Mouse (Mus musculus) adrenal gland, adult (tissue): ENCODE results near the gene Epn1.
A peak's percentile ranks its signal among the peaks of the same experiment; 100 is the strongest.

Experiments
- DNase-seq, 2 experiments: peaks; one replicate each; pipeline ENCODE4 v3.0.0; 2022 to 2023; ENCODE audit warnings: low spot score in 1 of 2; ENCODE audit not compliant: inconsistent age in 2 of 2

Gene Epn1

DNA sequence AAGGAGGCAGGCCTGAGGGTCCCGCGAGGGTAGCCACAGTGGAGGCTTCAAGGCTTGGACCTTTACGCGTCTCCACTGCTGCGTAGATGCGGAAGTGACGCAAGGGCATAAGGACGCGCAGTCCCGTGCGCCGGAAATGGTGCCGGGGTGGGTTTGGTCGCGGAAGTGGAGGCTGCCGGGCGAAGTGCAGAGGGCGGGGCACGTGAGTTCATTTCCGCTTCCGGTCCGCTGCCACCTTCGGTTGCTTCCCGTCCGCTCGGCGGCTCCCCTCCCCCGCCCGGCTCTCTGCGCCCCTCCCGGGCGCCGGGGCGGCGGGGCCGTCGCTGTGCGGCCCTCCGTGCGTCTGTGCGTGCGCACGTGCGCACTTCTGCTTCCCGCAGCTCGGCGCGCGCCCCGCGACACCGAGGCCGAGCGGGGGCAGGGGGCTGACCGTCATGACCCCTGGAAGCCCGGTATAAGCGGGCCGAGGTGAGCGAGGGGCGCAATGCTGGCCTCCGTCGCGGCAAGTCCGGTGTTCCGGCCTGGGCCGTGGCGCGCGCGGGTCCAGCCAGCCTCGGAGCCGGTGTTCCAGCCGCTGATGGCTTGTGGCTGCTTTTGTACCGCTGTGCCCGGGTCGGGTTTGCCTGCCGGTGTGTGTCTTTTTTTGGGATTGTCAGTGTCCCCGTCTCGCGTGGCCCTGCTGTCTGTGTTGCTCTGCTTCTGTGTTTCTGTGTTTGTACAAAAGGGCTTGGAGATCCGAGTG lies at the start of gene Epn1:
Epn1 (plus strand) TSS at position 226 of the 742 bp plus-strand sequence.
- peak; percentile 98 for DNase-seq

GRCm38 (mm10) chr7:5030554-5031275 lies 49.3 kb upstream of the Epn1 start:
- DNase-seq, result no peak

- no peak for DNase-seq
These were observed 48.5 kb upstream of the Epn1 start for GRCm38 (mm10) chr7:5031496-5031895.

DNA sequence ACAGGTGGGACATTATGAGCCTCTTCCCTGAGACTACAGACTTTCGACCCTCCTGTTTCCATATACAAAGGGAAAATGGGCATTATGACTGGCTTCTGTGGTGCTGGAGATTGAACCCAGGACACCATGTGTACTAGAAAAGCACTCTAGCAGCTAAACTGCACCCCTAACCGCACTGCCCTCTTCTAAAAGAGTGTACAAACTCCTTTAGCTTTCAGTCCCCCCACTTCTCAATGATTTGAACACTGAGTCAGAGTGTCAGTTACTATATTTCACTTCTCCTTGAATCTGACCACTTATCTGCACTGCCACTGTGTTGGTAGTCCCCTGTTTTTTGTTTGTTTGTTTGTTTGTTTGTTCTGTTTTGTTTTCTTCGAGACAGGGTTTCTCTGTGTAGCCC lies 46.2 kb upstream of the Epn1 start, which contains the start of gene 4632433K11Rik:
4632433K11Rik (plus strand) TSS at position 301 of the 400 bp plus-strand sequence.
- no peak for DNase-seq

- no peak for DNase-seq
These were observed 44.4 kb upstream of the Epn1 start for GRCm38 (mm10) chr7:5035628-5036027.

DNA sequence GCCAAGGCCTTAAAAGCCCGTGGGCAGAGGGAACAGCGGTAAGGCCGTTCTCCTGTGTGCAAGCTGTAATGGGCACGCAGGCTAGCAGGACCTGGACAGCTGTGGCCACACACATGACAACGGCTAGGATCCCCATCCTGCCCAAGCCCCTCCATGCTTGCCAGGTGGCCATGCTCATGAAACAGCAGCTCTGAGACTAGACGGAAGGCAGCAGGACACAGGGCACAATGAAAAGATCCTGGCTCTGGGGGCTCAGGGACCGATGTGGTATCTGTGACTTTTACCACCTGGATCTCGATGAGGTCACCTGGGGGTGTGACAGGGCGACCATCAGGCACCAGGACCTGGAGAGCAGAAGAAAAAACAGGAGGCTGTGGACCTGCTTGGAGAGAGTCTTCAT lies 43.9 kb upstream of the Epn1 start:
- no peak for DNase-seq

- DNase-seq, result no peak
These were observed 43.0 kb upstream of the Epn1 start for GRCm38 (mm10) chr7:5037026-5037425.

GRCm38 (mm10) chr7:5037467-5037866 lies 42.6 kb upstream of the Epn1 start:
- no peak for DNase-seq

DNA sequence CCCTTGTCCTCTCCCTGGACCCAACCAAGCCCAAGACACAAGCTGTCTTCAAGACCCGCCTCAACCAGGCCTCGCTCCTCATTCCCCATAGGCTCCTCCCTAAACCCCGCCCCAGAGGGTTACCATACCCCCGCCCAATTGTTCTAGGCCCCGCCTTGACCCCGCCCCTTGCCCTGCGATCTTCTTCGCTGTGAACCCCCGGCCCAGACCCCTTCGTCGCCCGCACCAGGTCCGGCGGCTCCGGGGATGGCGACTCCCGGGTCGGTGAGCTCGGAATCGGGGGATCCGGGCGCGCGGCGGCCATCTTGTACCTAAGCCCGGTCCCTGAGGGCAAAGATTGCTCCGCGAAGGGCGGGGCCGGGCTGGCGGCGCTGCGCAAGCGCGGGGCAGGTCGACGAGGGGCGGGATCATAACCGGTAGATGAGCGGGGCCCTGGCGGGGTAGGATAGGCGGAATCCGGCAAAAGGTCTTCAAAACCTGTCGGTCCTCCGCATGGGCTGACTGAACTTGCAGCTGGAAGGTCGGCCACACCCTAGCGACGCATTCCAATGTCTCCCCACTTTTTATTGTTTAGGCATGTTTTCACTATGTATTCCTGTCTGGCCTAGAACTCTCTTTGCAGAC lies 41.8 kb upstream of the Epn1 start, which contains the start of gene Zfp784:
Zfp784 (minus strand) TSS at position 338 of the 624 bp plus-strand sequence.
- DNase-seq, result peak; percentile 96 to 99

GRCm38 (mm10) chr7:5038940-5039339 lies 41.1 kb upstream of the Epn1 start:
- DNase-seq, result no peak

- no peak for DNase-seq
These were observed 35.1 kb upstream of the Epn1 start for GRCm38 (mm10) chr7:5044981-5045380.

DNA sequence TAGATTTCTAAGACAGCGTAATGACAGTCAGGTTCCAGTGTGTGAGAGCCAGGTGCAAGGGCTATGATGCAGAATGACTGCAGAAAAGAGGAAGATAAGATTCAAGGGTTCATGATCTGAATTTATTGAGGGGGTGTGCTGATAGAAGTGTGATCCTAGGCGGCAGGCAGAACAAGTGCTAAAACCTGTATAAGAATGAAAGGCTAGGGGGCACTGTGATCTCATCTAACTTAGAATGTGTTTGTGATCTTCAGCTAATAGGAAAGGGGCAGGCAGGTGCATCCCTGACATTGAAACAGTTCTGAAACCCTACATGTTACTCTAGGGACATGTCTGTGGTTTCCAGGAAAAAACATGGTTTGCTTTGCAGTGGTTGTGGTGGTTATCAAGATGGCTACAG lies 33.9 kb upstream of the Epn1 start:
- DNase-seq, result no peak

GRCm38 (mm10) chr7:5047313-5047712 lies 32.7 kb upstream of the Epn1 start:
- DNase-seq, result peak in 1 of 2 experiments; percentile 81

GRCm38 (mm10) chr7:5051193-5052192 lies 28.5 kb upstream of the Epn1 start, which contains the start of gene Zfp580:
Gene Zfp580, plus strand, starts transcription at chr7:5051538.
- peak; percentile 83 to 95 for DNase-seq

DNA sequence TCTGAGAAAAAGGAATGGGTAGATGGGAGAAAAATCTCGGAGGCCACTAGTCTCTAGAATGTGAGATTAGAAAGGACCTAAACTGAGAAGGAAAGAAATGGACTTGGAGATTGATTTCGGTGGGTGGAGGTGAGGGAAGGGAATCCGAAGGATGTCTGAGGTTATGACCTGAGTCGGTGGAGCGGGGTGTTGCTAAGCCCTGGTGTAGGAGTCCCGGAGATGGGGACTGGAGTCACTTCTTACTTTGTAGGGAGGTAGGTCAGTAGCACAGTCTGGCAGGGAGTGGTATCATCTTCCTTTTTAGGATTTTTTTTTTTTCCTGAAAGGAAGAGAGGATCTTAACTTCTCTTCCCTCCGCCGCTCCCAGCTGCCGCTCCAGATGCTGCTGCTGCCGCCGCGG lies 27.6 kb upstream of the Epn1 start:
- DNase-seq, result no peak

GRCm38 (mm10) chr7:5052931-5053343 lies 27.1 kb upstream of the Epn1 start:
- DNase-seq, result peak in 1 of 2 experiments; percentile 24

DNA sequence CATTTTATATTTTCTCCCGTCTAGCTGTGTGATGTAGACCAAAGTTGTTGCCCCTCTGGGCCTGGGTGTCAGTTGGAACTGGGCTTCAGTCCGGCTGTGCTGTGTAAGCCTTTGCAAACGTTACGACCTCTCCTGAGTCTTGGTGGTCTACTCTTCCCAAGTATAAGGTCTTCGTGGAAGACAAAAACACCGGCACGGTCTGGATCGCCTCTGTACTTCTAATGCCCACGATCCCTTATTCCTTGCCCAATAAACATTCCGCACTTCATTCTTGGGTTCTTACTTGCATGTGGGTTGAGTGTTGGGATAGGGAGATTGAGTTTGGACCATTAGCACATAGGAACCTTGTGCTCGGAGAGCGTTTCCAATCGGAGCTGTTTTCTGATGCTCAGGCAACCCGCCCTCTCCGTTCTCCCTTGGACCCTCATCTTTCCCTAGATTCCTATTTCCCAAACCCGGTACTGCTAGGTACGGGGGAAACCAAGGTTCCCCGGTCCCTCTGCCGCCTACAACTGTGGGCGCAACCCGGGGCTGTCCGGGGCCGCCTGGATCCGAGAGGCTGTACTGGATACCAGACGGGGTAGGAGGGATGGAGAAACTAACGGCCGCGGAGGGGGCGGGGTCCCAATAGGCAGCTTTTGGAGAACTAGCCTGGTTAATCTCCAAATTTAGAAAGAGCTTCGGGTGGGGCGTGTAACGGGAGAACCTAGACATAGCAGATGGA lies 26.4 kb upstream of the Epn1 start:
- no peak for DNase-seq

- DNase-seq, result no peak
These were observed 23.3 kb upstream of the Epn1 start for GRCm38 (mm10) chr7:5056651-5057263.

- no peak for DNase-seq
These were observed 22.7 kb upstream of the Epn1 start for GRCm38 (mm10) chr7:5057381-5057780.
